Mouse (Mus musculus): ENCODE data around the gene Gm49355. TPM values are rescaled to one million over a fixed set of nuclear protein-coding genes. Genes with fewer than 3 reads are reported as not detected.

Gm49355 gene
- polyA plus RNA-seq, 1 experiment, result 0.05 TPM

GRCm38 (mm10) chr14:12346865-12347600, 63.3 kb downstream of the Gm49355 start:
- Histone ChIP-seq H3ac (ENCODE audit: control insufficient read depth, insufficient read length) (no peak overlapping the region), H3K4me2 (ENCODE audit: low read depth) (no peak overlapping the region), H3K27me3 (ENCODE audit: control insufficient read depth, insufficient read depth, insufficient read length) (peaks cover 63% of the 10 kb centered on the region), H3K4me3 (no peak overlapping the region), H3K79me2 (ENCODE audit: control insufficient read depth, insufficient read depth) (no peaks in the 10 kb centered on the region), H3K36me3 (ENCODE audit: control insufficient read depth, insufficient read depth) (no peaks in the 10 kb centered on the region)
- TF ChIP-seq CEBPB (IDR thresholded peaks at IDR 0.05; ENCODE audit: insufficient read depth, poor library complexity, severe bottlenecking), result no peak
- TF ChIP-seq SRF (IDR thresholded peaks at IDR 0.05; ENCODE audit: control insufficient read depth, insufficient read length, low read depth), result no peak
- TF ChIP-seq MYOG (IDR thresholded peaks at IDR 0.05; ENCODE audit: control insufficient read depth in 1 of 3, insufficient read depth in 1 of 3, insufficient read length in 2 of 3, low read depth in 2 of 3), result no peak
- TF ChIP-seq MAX (IDR thresholded peaks at IDR 0.05; ENCODE audit: low read depth), result no peak
- TF ChIP-seq TCF3 (IDR thresholded peaks at IDR 0.05; ENCODE audit: insufficient read length, low read depth), result no peak
- TF ChIP-seq E2F4 (IDR thresholded peaks at IDR 0.05; ENCODE audit: insufficient read depth), result no peak
- no peak for TF ChIP-seq TCF12 (IDR thresholded peaks at IDR 0.05; ENCODE audit: insufficient read depth, poor library complexity, severe bottlenecking)
- TF ChIP-seq USF1 (IDR thresholded peaks at IDR 0.05; ENCODE audit: low read depth), result no peak
- TF ChIP-seq MYOD1 (IDR thresholded peaks at IDR 0.05; ENCODE audit: control insufficient read depth in 1 of 3, insufficient read length in 2 of 3, low read depth in 2 of 3), result no peak
- no peak for TF ChIP-seq POLR2A (IDR thresholded peaks at IDR 0.05; ENCODE audit: insufficient read length, low read depth)
- TF ChIP-seq POLR2AphosphoS2 (IDR thresholded peaks at IDR 0.05; ENCODE audit: insufficient read length, low read depth), result no peak
- TF ChIP-seq REST (IDR thresholded peaks at IDR 0.05; ENCODE audit: insufficient read depth, insufficient read length), result no peak

DNA sequence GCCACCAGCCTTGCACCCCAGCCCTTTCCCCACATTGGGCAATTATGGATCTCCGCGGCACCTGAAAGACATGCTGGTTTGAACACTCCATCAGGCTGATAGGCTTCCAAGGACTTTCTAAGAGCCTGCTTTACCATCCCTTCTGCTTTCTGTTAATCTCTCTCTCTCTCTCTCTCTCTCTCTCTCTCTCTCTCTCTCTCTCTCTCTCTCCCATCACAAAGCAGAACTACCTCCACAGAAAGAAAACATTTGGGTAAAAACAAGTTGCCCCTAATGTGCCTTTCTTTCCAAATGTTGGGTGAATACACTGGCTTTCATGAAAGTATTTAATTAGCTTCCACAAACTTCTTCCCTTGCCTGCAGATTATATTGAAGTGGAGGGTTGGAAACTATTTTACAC, 64.3 kb downstream of the Gm49355 start, which contains the start of gene Fezf2:
Gene Fezf2, minus strand, starts transcription at position 101 of the 400 bp plus-strand sequence.
- TF ChIP-seq TCF3 (IDR thresholded peaks at IDR 0.05; ENCODE audit: insufficient read length, low read depth), result no peak
- no peak for TF ChIP-seq MYOD1 (IDR thresholded peaks at IDR 0.05; ENCODE audit: control insufficient read depth in 1 of 3, insufficient read length in 2 of 3, low read depth in 2 of 3)
- no peak for TF ChIP-seq POLR2AphosphoS2 (IDR thresholded peaks at IDR 0.05; ENCODE audit: insufficient read length, low read depth)
- no peak for TF ChIP-seq MYOG (IDR thresholded peaks at IDR 0.05; ENCODE audit: control insufficient read depth in 1 of 3, insufficient read depth in 1 of 3, insufficient read length in 2 of 3, low read depth in 2 of 3)
- no peak for TF ChIP-seq CEBPB (IDR thresholded peaks at IDR 0.05; ENCODE audit: insufficient read depth, poor library complexity, severe bottlenecking)
- no peak for TF ChIP-seq TCF12 (IDR thresholded peaks at IDR 0.05; ENCODE audit: insufficient read depth, poor library complexity, severe bottlenecking)
- no peak for TF ChIP-seq MAX (IDR thresholded peaks at IDR 0.05; ENCODE audit: low read depth)
- TF ChIP-seq POLR2A (IDR thresholded peaks at IDR 0.05; ENCODE audit: insufficient read length, low read depth), result no peak
- no peak for TF ChIP-seq E2F4 (IDR thresholded peaks at IDR 0.05; ENCODE audit: insufficient read depth)
- TF ChIP-seq SRF (IDR thresholded peaks at IDR 0.05; ENCODE audit: control insufficient read depth, insufficient read length, low read depth), result no peak
- TF ChIP-seq REST (IDR thresholded peaks at IDR 0.05; ENCODE audit: insufficient read depth, insufficient read length), result no peak
- no peak for TF ChIP-seq USF1 (IDR thresholded peaks at IDR 0.05; ENCODE audit: low read depth)
- no peak within 1 kb of the TSS for H3K4me2 ChIP-seq (ENCODE audit: low read depth)
- no peak within 1 kb of the TSS for H3K4me3 ChIP-seq
- H3K79me2 ChIP-seq (ENCODE audit: control insufficient read depth, insufficient read depth), result no peaks in the 10 kb centered on the region
- H3ac ChIP-seq (ENCODE audit: control insufficient read depth, insufficient read length), result no peak within 1 kb of the TSS
- no peaks in the 10 kb centered on the region for H3K36me3 ChIP-seq (ENCODE audit: control insufficient read depth, insufficient read depth)
- H3K27me3 ChIP-seq (ENCODE audit: control insufficient read depth, insufficient read depth, insufficient read length), result peaks cover 54% of the 10 kb centered on the region

DNA sequence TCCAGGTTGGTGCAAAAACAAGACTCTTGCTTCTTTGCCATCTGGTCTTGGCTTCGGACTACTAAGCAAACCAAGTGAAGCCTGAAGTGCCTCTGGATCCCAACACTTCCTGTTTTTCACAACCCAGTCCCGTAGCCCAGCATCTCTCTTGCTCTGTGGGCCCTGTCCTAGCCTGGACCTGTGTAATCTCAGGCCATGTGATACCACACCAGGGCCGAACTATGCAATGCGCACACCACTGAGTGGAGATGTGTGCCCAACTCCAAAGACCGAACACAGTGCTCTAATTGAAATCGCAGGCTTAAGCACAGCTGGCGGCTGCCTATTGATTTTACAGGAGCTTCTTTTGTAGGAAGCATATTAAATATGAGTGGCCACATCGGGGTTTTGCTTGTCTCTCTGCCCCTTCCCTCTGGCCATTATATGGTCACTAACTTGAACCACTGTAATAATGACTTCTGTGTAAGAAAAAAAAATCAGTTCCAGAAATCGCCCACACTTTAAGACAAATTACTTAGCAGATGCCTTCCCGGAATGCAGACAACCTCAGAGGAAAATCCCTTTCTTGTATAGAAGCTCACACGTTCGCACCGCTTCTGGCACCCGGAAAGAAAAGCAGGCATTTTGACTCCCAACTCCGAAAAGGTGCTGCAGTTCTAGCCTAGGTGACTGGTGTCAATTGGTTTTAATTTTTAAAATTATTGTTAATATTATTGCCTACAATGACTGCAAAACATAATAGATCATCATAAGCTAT, 65.7 kb downstream of the Gm49355 start:
- no peaks in the 10 kb centered on the region for H3K79me2 ChIP-seq (ENCODE audit: control insufficient read depth, insufficient read depth)
- no peak overlapping the region for H3K4me3 ChIP-seq
- H3K4me2 ChIP-seq (ENCODE audit: low read depth), result no peak overlapping the region
- peaks cover 40% of the 10 kb centered on the region for H3K27me3 ChIP-seq (ENCODE audit: control insufficient read depth, insufficient read depth, insufficient read length)
- no peaks in the 10 kb centered on the region for H3K36me3 ChIP-seq (ENCODE audit: control insufficient read depth, insufficient read depth)
- H3ac ChIP-seq (ENCODE audit: control insufficient read depth, insufficient read length), result no peak overlapping the region
- TF ChIP-seq TCF12 (IDR thresholded peaks at IDR 0.05; ENCODE audit: insufficient read depth, poor library complexity, severe bottlenecking) (no peak), SRF (IDR thresholded peaks at IDR 0.05; ENCODE audit: control insufficient read depth, insufficient read length, low read depth) (no peak), CEBPB (IDR thresholded peaks at IDR 0.05; ENCODE audit: insufficient read depth, poor library complexity, severe bottlenecking) (no peak), REST (IDR thresholded peaks at IDR 0.05; ENCODE audit: insufficient read depth, insufficient read length) (no peak), MYOD1 (IDR thresholded peaks at IDR 0.05; ENCODE audit: control insufficient read depth in 1 of 3, insufficient read length in 2 of 3, low read depth in 2 of 3) (no peak), POLR2A (IDR thresholded peaks at IDR 0.05; ENCODE audit: insufficient read length, low read depth) (no peak), USF1 (IDR thresholded peaks at IDR 0.05; ENCODE audit: low read depth) (no peak), E2F4 (IDR thresholded peaks at IDR 0.05; ENCODE audit: insufficient read depth) (no peak), POLR2AphosphoS2 (IDR thresholded peaks at IDR 0.05; ENCODE audit: insufficient read length, low read depth) (no peak), MYOG (IDR thresholded peaks at IDR 0.05; ENCODE audit: control insufficient read depth in 1 of 3, insufficient read depth in 1 of 3, insufficient read length in 2 of 3, low read depth in 2 of 3) (no peak), TCF3 (IDR thresholded peaks at IDR 0.05; ENCODE audit: insufficient read length, low read depth) (no peak)

DNA sequence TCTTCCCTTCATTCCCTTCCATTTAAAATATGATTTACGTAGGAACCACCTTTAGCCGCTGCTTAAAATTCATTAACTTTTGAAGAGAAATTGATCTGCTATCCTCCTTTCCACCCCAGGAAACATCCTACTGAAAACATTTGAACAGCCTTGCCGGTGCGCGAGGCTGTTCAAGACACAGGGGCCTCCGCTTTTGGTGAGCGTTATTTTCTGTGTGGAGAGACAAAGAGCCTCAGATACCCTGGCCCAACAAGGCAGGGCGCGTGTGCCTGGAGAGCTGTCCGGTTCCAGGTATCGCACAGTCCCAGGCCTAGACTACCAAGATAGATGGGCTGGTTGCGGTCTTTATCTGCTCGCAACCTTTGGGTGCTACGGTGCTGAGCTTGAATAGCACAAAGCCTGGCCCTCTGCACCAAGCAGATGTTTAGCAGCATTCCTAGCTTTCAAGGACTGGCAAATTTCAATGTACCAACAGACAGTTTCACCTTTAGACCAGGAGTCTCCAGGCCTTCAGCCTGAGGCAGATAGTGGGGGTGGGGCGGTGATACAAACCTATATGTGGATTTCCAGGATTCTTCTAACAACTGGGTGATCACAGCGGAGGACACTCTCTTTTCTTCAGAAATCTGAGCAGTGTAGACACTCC, 66.6 kb downstream of the Gm49355 start:
- no peak for TF ChIP-seq POLR2A (IDR thresholded peaks at IDR 0.05; ENCODE audit: insufficient read length, low read depth)
- no peak for TF ChIP-seq CEBPB (IDR thresholded peaks at IDR 0.05; ENCODE audit: insufficient read depth, poor library complexity, severe bottlenecking)
- no peak for TF ChIP-seq POLR2AphosphoS2 (IDR thresholded peaks at IDR 0.05; ENCODE audit: insufficient read length, low read depth)
- no peak for TF ChIP-seq MYOG (IDR thresholded peaks at IDR 0.05; ENCODE audit: control insufficient read depth in 1 of 3, insufficient read depth in 1 of 3, insufficient read length in 2 of 3, low read depth in 2 of 3)
- no peak for TF ChIP-seq REST (IDR thresholded peaks at IDR 0.05; ENCODE audit: insufficient read depth, insufficient read length)
- TF ChIP-seq USF1 (IDR thresholded peaks at IDR 0.05; ENCODE audit: low read depth), result no peak
- TF ChIP-seq E2F4 (IDR thresholded peaks at IDR 0.05; ENCODE audit: insufficient read depth), result no peak
- TF ChIP-seq MAX (IDR thresholded peaks at IDR 0.05; ENCODE audit: low read depth), result no peak
- no peak for TF ChIP-seq MYOD1 (IDR thresholded peaks at IDR 0.05; ENCODE audit: control insufficient read depth in 1 of 3, insufficient read length in 2 of 3, low read depth in 2 of 3)
- no peak for TF ChIP-seq TCF3 (IDR thresholded peaks at IDR 0.05; ENCODE audit: insufficient read length, low read depth)
- TF ChIP-seq SRF (IDR thresholded peaks at IDR 0.05; ENCODE audit: control insufficient read depth, insufficient read length, low read depth), result no peak
- no peak for TF ChIP-seq TCF12 (IDR thresholded peaks at IDR 0.05; ENCODE audit: insufficient read depth, poor library complexity, severe bottlenecking)
- peaks cover 34% of the 10 kb centered on the region for H3K27me3 ChIP-seq (ENCODE audit: control insufficient read depth, insufficient read depth, insufficient read length)
- H3K79me2 ChIP-seq (ENCODE audit: control insufficient read depth, insufficient read depth), result no peaks in the 10 kb centered on the region
- H3K36me3 ChIP-seq (ENCODE audit: control insufficient read depth, insufficient read depth), result no peaks in the 10 kb centered on the region
- no peak overlapping the region for H3K4me2 ChIP-seq (ENCODE audit: low read depth)
- no peak overlapping the region for H3K4me3 ChIP-seq
- H3ac ChIP-seq (ENCODE audit: control insufficient read depth, insufficient read length), result no peak overlapping the region
